Mouse (Mus musculus) hindbrain, embryonic 16.5 days (tissue): ENCODE data around the gene Gm28551. TPM values are rescaled to one million over a fixed set of nuclear protein-coding genes. Genes with fewer than 3 reads are reported as not detected.
"Not testable (repeated sequence)": the region's sequence is repeated elsewhere in the genome, so short reads cannot be mapped to it uniquely, and the experiment has no call there.

ENCODE experiments used
- ATAC-seq: fragments of 200-750 bp; cut with Nextera tagmentation; 2 replicates; pipeline ENCODE4 v1.8.0; 2017; ENCODE audit warnings: moderate TSS enrichment, moderate library complexity
- H3K27ac ChIP-seq: fragments of 300-500 bp; sonication (generic); 2 replicates; pipeline ENCODE4 v1.5.1; 2014; ENCODE audit warnings: low read depth, mild to moderate bottlenecking, control low read depth, low read length, moderate library complexity
- H3K27me3 ChIP-seq: fragments of 300-500 bp; sonication (generic); replicated peaks from 2 replicates; pipeline ENCODE4 v1.6.1; 2014; ENCODE audit warnings: low read length; ENCODE audit not compliant: control insufficient read depth, insufficient read depth
- H3K36me3 ChIP-seq: fragments of 300-500 bp; sonication (generic); 2 replicates; pipeline ENCODE4 v1.6.1; 2014; ENCODE audit warnings: mild to moderate bottlenecking, low read length, moderate library complexity, mixed read lengths; ENCODE audit not compliant: control insufficient read depth, insufficient read depth
- H3K4me1 ChIP-seq: fragments of 300-500 bp; sonication (generic); 2 replicates; pipeline ENCODE4 v1.6.1; 2014; ENCODE audit warnings: low read depth, low read length; ENCODE audit not compliant: control insufficient read depth, insufficient read depth
- H3K4me2 ChIP-seq: fragments of 300-500 bp; sonication (generic); 2 replicates; pipeline ENCODE4 v1.6.1; 2014; ENCODE audit warnings: mild to moderate bottlenecking, low read length, control low read depth, moderate library complexity
- H3K4me3 ChIP-seq: fragments of 300-500 bp; sonication (generic); 2 replicates; pipeline ENCODE4 v1.5.1; 2014; ENCODE audit warnings: mild to moderate bottlenecking, low read length, control low read depth, moderate library complexity
- H3K9ac ChIP-seq: fragments of 300-500 bp; sonication (generic); 2 replicates; pipeline ENCODE4 v1.6.1; 2014; ENCODE audit warnings: low read depth, mild to moderate bottlenecking, control low read depth, low read length, moderate library complexity
- H3K9me3 ChIP-seq: fragments of 300-500 bp; sonication (generic); 2 replicates; pipeline ENCODE4 v1.6.1; 2014; ENCODE audit warnings: mild to moderate bottlenecking, low read length, moderate library complexity; ENCODE audit not compliant: control insufficient read depth
- WGBS: fragments of 180-500 bp; shearing (Covaris S2); extraction: QIAGEN DNeasy Blood & Tissue Kit; methylation state at CpG from one replicate; pipeline ENCODE4 v1.1.7; 2014; 5-methylcytosine and 5-hydroxymethylcytosine counted together
- polyA plus RNA-seq: library from polyadenylated mRNA; unstranded; fragments of >200 nt; fragmentation: Nextera tagmentation; extraction: Ambion mirVana; gene quantifications from 2 replicates; pipeline ENCODE4 v1.2.1, GENCODE M21; 2015

The Gm28551 gene
- polyA plus RNA-seq, 1 experiment from 2014 or later, result 2.2 TPM

DNA sequence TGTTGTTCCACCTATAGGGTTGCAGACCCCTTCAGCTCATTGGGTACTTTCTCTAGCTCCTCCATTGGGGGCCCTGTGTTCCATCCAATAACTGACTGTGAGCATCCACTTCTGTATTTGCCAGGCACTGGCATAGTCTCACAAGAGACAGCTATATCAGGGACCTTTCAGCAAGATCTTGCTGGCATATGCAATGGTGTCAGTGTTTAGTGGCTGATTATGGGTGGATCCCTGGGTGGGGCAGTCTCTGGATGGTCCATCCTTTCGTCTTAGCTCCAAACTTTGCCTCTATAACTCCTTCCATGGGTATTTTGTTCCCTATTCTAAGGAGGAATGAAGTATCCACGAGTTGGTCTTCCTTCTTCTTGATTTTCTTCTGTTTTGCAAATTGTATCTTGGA, 15.1 kb downstream of the Gm28551 start:
- H3K9ac ChIP-seq, H3K4me1 ChIP-seq, H3K27ac ChIP-seq, H3K4me2 ChIP-seq, H3K4me3 ChIP-seq, H3K27me3 ChIP-seq, ATAC-seq: not testable (repeated sequence)
- peaks cover 13% of the 10 kb centered on the region for H3K9me3 ChIP-seq
- 76% methylated on average over 2 of the region's 2 CpGs for WGBS
- peaks cover 12% of the 10 kb centered on the region for H3K36me3 ChIP-seq

DNA sequence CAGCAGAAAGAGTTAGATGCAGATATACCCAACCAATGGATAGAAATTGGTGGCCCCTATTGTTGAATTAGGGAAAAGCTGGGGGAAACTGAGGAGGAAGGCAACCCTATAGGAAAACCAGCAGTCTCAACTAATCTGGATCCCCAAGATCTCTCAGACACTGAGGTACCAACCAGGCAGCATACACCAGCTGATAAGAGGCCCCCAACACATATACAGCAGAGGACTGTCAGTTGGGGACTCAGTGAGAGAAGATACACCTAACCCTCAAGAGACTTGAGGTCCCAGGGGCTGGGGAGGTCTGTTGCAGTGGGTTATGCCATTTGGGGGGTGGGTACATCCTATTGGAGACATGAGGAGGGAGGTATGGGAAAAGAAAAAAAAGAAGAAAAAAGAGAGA, 17.0 kb downstream of the Gm28551 start:
- Histone ChIP-seq H3K4me3 (no peak overlapping the region), H3K9ac (no peak overlapping the region), H3K27ac (no peak overlapping the region), H3K27me3 (no peaks in the 10 kb centered on the region), H3K4me2 (no peak overlapping the region), H3K4me1 (no peaks in the 10 kb centered on the region), H3K36me3 (no peaks in the 10 kb centered on the region; the same call in 1 of the 2 replicates), H3K9me3 (peaks cover 3% of the 10 kb centered on the region)
- ATAC-seq, result no peak

DNA sequence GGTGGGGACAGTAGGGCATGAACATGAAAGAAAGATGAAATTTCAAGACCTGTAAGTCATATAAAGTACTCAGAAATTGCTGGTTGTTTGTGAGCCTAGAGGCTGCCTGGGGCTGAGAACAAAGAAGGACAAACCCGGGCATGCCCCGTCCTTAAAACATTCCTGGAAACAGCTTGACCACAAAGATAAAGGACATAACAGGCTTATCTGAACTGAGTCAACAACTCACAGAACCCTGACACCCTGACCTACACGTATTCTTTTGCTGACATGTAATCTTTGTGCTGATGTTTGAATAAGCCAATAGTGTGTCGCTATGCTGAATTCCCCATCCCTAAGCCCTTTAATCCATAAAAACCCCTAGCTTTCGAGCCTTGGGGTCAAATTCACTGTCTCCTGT, 18.9 kb downstream of the Gm28551 start:
- not testable (repeated sequence) for H3K4me2 ChIP-seq, H3K4me1 ChIP-seq, H3K4me3 ChIP-seq, ATAC-seq, H3K9me3 ChIP-seq, H3K36me3 ChIP-seq, H3K27ac ChIP-seq, H3K27me3 ChIP-seq, H3K9ac ChIP-seq
- 87% methylated on average over 5 of the region's 5 CpGs for WGBS

DNA sequence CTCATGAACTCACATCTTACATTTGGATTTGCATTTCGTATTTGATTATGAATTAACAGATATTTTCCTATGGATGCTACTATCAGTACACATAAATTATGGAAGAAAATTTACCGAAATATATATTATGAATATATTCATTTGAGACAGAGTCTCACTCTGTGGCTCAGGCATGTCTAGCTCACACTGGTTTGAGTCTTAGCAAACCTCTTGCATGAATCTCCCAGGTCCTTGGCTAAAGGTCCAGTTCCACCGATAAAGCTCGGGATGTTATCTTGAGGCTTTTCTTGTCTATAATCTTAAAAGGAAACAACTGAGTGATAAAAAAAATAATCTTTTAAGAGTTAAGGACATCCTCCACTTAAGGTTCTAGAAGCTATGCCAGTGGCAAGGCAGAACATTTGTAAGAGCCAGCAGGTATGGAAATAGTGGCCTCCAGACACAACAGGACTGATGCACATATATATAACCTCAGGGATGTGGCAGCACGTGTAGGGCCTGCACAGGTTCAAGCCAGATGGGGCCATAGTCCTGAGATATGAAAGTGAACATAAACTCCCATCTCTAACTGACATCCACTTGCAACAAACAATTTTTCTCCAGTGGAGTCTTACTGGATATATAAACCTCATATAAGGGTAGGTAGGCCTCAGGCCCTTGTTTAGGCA, 27.5 kb downstream of the Gm28551 start:
- no peaks in the 10 kb centered on the region for H3K27me3 ChIP-seq
- H3K4me2 ChIP-seq, result no peak overlapping the region
- no peak overlapping the region for H3K27ac ChIP-seq
- H3K36me3 ChIP-seq, result no peaks in the 10 kb centered on the region; the same call in none of the 2 replicates
- WGBS, result 93% methylated on average over 5 of the region's 5 CpGs
- no peaks in the 10 kb centered on the region for H3K9me3 ChIP-seq
- no peak overlapping the region for H3K9ac ChIP-seq
- no peak for ATAC-seq
- H3K4me3 ChIP-seq, result no peak overlapping the region
- H3K4me1 ChIP-seq, result no peaks in the 10 kb centered on the region

DNA sequence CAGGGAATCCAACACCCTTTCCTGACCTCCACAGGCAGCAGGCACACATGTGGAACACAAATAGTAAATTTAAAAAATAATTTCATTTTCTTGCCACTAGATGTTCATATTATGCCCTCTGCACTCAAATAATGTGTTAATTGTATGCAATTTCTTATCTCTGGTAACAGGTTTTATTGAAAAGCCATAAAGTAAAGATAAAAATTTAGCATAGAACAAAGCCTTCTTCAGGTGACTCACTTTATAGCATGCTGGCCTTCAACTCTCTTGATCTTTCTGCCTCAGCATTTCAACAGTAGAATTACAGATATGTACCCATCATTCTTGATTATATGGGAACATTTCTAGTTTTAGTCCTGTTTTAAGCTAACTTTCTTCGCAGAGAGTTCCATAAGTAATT, 28.2 kb downstream of the Gm28551 start:
- H3K9me3 ChIP-seq, result no peaks in the 10 kb centered on the region
- no peak for ATAC-seq
- H3K4me1 ChIP-seq, result no peaks in the 10 kb centered on the region
- H3K27ac ChIP-seq, result no peak overlapping the region
- no peak overlapping the region for H3K4me2 ChIP-seq
- no peak overlapping the region for H3K4me3 ChIP-seq
- H3K27me3 ChIP-seq, result no peaks in the 10 kb centered on the region
- H3K36me3 ChIP-seq, result no peaks in the 10 kb centered on the region; the same call in none of the 2 replicates
- WGBS, result 97% methylated on average over 1 of the region's 1 CpGs
- no peak overlapping the region for H3K9ac ChIP-seq

DNA sequence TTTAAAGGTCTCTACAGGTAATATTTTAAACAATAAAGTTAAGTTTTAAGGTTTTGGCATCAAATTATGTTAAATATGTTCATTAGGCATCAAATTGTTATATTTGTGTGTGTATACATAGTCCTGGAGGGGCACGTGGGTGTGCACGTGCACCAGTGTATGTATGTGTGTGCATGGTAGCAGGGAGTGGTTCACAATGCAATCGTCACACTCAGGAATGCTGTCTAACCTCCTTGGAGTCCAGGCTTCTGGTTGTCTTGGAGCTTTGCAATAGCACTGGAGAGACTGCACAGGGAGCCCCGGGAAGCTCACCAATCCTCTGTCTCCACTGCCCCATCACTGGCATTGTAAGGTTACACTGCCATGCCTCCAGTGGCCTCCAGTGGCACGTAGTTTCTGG, 29.2 kb downstream of the Gm28551 start:
- no peak for ATAC-seq
- Histone ChIP-seq H3K27ac (no peak overlapping the region), H3K9ac (no peak overlapping the region), H3K36me3 (no peaks in the 10 kb centered on the region; the same call in none of the 2 replicates), H3K4me1 (no peaks in the 10 kb centered on the region), H3K27me3 (no peaks in the 10 kb centered on the region), H3K4me3 (no peak overlapping the region), H3K4me2 (no peak overlapping the region), H3K9me3 (no peaks in the 10 kb centered on the region)
- 96% methylated on average over 5 of the region's 5 CpGs for WGBS

DNA sequence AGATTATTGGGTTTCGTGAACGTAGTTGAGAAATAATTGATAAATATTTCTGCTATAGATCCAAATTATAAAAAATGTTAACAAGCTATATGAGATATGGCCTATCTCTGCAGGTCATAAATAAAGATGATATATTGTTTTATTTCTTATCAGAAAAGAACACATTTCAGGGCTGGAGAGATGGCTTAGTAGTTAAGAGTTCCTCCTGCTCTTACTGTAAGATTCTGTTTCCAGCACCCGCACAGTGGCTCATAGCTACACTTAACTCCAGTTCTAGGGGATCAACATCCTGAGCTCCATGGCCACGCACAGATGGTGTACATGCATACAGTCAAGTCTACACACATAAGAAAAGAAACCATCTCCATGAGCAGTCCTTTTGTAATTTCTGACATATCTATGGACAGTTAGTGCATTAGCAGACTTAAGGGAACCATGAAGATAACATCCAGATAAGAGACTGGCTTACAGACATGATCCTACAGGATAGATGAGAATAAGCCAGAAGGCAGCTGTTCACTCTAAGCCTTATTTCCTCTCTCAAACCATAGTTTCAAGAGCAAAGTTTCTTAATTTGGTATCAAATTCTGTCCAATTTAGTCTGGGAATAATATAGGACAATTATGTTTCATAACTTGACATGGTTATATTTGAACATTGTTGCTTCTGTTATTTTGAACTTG, 30.7 kb downstream of the Gm28551 start:
- Histone ChIP-seq H3K4me2 (no peak overlapping the region), H3K9me3 (no peaks in the 10 kb centered on the region), H3K36me3 (no peaks in the 10 kb centered on the region; the same call in none of the 2 replicates), H3K4me3 (no peak overlapping the region), H3K4me1 (no peaks in the 10 kb centered on the region), H3K27me3 (no peaks in the 10 kb centered on the region), H3K9ac (no peak overlapping the region), H3K27ac (no peak overlapping the region)
- no peak for ATAC-seq
- 99% methylated on average over 4 of the region's 4 CpGs for WGBS

DNA sequence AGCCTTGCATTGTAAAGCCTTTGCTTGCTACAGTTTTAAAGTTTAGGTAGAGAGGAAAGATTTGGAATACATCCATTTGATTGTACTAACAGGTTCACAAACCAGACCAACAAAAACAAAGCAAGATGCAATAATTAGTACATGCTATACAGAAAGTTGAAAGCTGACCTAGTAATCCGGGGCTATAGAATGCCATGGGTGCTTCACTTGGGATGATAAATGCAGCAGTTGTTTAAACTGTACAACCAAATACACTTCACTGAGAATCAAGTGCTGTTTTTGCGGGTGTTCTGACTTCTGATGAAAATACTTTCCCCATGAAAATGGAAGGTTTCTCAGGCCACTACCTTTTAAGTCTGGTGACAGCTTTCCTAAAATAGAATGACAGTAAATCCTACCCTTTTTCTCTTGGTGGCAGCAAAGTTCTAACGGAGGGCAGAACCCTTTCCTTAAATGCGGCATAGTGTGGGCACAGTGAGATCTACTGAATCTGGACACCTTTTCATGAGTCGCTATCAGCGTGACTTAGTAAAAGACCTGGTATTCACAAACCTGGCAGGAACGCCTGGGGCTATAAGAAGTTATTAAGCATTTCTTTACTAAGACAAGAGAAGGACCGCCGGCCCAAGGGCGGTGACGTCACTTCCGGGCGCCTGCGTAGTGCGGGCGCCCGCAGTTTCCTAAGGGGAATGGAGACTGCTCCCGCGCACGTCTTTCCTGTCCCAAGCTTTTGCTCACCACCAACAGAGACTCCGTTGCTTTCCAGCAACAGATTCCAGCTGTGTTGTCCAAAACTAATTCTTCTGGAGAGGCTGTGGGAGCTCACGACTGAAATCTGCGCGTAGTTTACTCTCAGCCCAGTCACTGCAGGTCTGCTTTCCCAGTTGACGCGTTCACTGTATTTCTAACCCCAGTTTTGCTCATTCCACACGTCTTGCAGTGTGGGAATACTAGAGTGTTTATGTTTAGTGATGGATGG, 39.2 kb downstream of the Gm28551 start, which contains the start of gene Osgepl1:
TSS of gene Osgepl1 (plus strand) at position 636 of the 979 bp plus-strand sequence.
- H3K36me3 ChIP-seq, result no peaks in the 10 kb centered on the region
- H3K9me3 ChIP-seq, result no peaks in the 10 kb centered on the region
- H3K4me1 ChIP-seq, result peaks cover 4% of the 10 kb centered on the region
- peak within 1 kb of the TSS; percentile 71 for H3K4me2 ChIP-seq
- H3K9ac ChIP-seq, result peak within 1 kb of the TSS; percentile 81
- peak within 1 kb of the TSS; percentile 86 for H3K27ac ChIP-seq
- ATAC-seq, result peak; percentile 100
- WGBS, result 2% methylated on average over 27 of the region's 27 CpGs
- H3K4me3 ChIP-seq, result peak within 1 kb of the TSS; percentile 67
- no peaks in the 10 kb centered on the region for H3K27me3 ChIP-seq

DNA sequence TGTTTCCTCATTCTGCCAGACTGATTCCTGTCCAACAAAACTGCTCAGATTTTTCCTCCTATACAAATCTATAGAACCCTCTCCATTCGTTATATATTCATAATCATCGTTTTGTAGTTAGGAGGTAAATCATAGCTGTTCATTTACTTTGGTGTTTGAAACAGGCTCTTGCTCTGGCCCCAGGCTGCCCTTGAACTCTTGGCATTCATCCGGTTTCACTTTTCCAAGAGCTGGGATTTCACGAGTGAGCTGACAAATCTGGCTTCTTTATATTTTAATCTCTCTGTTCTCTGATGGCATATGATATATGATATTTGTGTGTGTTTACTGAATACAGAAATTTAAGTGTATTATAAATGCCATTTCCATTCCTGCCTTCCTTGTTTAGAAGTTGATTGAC, 52.0 kb downstream of the Gm28551 start:
- Histone ChIP-seq H3K27ac (no peak overlapping the region), H3K9me3 (no peaks in the 10 kb centered on the region), H3K36me3 (no peaks in the 10 kb centered on the region), H3K4me1 (peaks cover 2% of the 10 kb centered on the region; the same call in 1 of the 2 replicates), H3K9ac (no peak overlapping the region), H3K4me2 (no peak overlapping the region), H3K27me3 (no peaks in the 10 kb centered on the region), H3K4me3 (no peak overlapping the region)
- no peak for ATAC-seq
- 89% methylated on average over 4 of the region's 4 CpGs for WGBS
